Mouse (Mus musculus) megakaryocyte, adult 5-6 weeks (primary cell): ENCODE results near the gene Pglyrp1. TPM values are rescaled to one million over a fixed set of nuclear protein-coding genes. Genes with fewer than 3 reads are reported as not detected.
"Not testable (repeated sequence)": the region's sequence is repeated elsewhere in the genome, so short reads cannot be mapped to it uniquely, and the experiment has no call there.

ENCODE experiments used
- ATAC-seq: 2 replicates; pipeline ENCODE4 v1.8.0; 2016; ENCODE audit warnings: mild to moderate bottlenecking, inconsistent platforms; ENCODE audit not compliant: poor library complexity, severe bottlenecking
- total RNA-seq, 2 experiments: library from RNA; stranded (forward) in 1 of 2; stranded (reverse) in 1 of 2; fragments of 153-499, 151-499 nt in 1 of 2; fragments of 221-1000, 200-1000 nt in 1 of 2; gene quantifications; 2 replicates each; pipeline versions ENCODE4 v1.2.3 to v1.2.4; 2015 to 2017

The Pglyrp1 gene
- 492 and 634 TPM in 2 replicates for total RNA-seq (2015)
- 78.5 and 108 TPM in 2 replicates for total RNA-seq (2017)

DNA sequence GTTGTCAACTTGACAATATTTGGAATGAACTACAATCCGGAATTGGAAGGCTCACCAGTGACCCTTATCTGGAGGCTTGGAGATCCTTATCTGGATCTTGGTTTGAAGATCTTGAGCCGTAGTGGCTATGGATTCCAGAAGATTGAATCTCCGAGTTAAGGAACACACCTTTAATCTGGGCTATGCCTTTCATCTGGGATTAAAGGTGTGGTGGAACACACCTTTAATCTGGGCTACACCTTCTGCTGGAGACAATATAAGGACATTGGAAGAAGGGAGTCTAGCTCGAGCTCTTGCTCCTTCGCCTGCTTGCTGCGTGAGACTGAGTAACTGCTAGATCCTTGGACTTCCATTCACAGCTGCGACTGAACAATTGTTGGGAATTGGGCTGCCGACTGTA, at the start of gene Pglyrp1:
Pglyrp1 (plus strand) TSS at position 301 of the 400 bp plus-strand sequence.
- not testable (repeated sequence) for ATAC-seq

DNA sequence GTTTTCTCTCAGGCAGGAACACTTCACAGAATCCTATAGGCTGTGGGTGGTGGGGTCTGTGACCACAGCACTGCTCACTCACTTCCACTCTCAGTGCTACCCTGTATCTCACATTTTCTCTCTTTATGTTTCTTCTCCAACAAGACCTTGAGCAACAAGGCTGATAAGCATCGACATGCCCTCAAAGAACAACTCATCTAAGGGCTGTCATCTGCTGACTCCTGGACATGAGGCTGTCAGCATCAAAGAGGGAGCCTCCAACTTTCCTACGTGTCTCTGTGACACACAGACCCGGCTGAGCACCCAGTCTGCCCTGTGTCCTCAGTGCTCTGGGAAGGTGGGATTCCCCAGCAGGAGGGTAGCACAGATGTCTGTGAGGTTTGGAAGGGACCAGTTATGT, 49.6 kb upstream of the Pglyrp1 start, which contains the start of gene Psg17:
Psg17 (minus strand) TSS at position 101 of the 400 bp plus-strand sequence.
- no peak for ATAC-seq

DNA sequence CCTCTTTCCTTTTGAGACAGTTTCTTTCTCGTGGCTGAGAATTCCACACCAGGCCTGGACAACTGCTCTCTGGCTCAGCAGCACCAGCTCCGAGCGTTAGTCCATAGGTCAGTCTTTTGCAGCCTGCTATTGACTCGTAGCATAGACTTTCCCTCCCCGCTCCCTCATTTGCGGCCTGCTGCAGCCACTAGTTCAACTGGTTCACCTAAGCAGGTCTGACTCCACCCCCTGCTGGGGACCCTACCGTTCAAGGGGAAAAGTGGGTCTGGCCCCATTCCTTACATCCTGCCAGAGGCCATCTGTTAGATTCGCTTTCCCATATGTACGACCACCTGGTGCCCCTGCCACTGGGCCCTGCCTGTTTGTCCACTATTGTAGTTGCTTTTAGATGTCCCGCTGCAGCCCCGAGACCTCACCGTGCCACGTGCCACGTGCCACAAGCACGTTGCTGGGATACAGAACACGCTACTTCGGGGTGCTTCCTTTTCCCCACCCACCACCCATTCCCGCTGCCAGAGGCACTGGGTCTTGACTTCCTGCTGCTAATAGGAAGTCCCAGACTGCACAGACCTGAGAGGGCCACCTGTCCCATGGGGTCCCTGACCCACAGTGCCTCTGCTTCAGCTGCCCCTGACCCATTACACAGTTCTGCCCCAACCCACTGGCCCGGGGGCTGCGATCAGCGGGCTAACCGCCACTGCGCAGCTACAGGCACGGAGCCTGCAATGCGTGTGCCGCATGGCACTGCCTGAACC, 43.2 kb upstream of the Pglyrp1 start:
- ATAC-seq = no peak

DNA sequence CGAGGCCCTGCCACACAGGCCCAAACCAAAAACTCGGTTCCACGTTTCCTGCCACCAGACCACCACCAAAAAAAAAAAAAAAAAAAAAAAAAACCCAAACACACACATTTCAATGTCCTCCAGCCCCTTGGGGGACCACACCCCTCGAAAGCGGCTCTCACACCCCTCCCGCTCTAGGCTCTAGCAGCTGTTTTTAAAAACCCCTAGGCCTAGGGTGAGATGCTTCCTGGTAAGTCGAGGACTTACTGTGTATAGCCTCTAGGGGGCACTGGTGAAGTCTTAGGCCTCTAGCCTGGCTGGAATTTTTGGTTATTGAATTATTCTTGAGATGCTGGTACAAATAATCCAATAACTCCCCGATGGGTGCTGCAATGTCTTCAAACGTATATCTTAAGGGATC, 42.5 kb upstream of the Pglyrp1 start:
- ATAC-seq = peak; percentile 43; the same call in 1 of the 2 replicates

DNA sequence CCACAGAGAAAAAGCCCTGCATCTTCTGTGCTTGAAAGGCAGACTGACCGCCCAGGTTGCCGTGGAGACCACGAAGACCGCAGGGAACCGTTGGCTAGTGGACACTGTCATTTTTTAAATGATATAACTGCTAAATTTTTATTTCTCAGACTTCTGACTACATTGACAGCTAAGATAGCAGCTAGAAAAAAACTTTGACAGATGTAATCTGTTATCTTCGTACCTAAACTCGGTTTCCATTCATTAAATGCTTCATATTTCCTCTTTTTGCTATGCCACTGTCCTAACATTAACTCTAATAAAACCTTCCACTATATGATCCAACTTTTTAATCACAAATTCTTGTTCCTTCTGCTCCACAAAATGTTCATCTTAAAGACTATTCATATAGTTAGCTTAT, 41.6 kb upstream of the Pglyrp1 start:
- ATAC-seq = no peak

DNA sequence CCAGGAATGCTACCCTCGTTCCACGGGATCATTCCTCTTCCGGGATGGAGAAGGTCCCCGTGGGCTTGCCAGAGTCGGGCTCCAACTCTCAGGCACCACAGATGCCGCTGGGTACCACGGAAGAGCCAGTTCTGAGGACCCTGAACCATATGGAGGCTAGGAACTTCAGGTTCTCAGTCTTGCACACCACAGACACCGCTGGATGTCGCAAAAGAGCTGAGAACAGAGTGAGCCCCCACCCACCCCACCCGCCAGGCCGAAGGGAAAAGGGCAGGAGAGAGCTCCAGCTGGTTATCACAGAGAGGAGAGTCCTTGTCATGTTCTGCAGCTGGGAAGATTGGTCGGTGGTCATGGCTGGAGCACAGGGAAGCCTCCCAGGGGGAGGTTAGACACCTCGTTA, 38.8 kb upstream of the Pglyrp1 start:
- no peak for ATAC-seq

DNA sequence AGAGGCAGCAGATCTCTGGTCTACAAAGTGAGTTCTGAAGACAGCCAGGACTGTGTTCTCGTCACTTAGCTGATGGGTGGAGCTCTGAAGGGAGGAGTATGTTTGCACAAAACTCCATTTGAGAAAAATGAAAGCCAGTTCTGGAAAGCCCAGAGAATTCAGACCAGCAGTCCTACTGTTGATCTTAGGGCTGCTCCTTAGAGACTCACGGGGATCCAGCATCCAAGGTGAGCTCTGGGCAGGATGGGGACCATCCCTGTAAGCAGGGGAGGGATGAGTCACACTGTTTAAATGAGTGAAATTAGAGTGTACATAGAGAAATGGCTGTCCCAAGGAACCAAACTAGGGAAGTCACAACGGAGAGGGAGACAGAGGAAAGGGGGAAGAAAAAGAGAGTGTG, 31.3 kb upstream of the Pglyrp1 start, which contains the start of gene Mill2:
Mill2 (plus strand) TSS at position 102 of the 400 bp plus-strand sequence.
- no peak for ATAC-seq

DNA sequence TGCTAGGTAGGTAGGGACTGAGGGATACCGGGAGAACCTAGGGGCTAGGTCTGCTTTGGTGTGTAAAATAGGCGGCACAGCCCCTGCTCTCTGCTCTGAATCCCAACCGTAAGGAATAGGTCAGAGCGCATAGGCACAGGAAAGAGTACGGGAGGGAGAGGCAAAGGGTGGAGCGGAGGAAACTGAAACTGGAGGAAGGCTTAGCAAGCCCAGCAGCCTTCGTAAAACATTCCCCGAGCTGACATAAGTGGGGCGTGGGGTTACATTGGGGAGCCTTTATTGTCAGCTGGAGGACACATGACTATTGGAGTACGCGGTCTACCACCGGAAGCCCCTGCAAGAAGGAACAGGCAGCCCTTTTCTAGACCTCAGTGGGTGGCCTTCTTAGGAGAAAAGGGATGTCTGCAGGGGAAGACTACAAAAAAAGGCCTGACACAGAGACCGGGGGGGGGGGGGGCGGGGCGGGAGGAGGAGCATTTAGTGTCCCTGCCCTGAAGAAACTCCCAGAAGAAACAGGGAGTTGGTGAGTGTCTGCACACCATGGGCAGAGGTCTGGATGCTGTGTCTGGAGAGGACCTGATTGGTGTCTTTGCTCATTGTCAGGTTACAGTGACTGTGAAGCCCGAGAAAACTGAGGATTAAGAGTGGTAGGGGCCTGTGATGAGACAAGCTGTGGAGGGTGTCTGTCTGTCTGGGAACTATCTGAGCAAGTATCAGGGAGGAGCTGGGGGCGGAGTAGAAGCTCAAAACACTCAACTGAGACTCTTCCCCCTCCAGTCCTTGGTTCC, 30.6 kb upstream of the Pglyrp1 start:
- peak; percentile 79 for ATAC-seq

DNA sequence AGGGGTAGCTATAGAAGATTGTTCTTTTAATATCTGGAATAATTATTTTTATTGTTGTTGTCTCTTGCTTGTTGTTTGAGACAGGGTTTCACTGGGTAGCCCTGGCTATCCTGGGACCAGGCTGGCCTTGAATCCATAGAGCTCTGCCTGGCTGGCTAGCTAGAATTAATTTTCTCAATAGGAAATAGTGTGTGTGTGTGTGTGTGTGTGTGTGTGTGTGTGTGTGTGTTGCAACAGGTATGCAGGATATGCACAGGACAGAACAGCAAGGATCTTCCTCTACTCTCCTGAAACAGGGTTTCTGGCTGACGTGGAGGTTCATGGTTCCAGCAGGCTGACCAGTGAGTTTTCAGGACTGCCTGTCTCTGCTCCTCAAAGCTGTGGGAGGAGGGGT, 30.0 kb upstream of the Pglyrp1 start:
- no peak for ATAC-seq

DNA sequence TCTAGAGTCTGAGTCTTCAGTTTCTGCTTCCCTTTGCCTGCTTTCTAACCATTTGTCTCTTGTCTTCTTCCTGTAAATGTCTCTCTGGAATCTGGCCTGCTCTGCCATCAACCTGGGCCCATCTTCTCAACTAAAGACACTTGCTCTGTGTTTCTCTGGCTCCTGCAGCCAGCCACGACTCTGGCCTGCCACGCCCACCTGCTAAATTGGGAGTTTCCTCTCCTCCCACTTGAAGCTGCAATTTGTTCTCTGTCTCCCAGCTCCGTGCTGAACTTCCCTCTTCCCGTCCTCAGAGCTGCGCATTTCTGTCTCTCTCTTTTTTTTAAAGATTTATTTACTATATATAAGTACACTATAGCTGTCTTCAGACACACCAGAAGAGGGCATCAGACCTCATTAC, 26.3 kb upstream of the Pglyrp1 start:
- ATAC-seq = no peak

DNA sequence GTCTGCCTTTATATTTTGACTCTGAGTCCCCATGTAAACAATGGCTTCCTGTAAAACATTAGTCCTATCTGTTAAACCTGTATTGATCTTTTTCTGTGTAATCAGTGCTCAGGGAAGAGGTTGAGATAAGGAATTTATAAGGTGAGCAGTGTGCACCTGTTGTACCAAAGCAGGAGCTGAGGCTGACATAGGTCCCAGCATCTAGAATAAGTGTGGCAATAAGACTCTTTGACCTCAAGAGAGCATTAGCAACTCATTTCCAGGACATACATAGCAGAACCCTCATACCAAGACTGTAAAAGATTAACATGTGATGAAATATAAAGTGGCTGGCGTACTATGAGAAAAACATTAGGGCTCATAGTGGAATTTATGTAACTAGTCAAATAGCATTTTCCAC, 22.7 kb upstream of the Pglyrp1 start:
- no peak for ATAC-seq

DNA sequence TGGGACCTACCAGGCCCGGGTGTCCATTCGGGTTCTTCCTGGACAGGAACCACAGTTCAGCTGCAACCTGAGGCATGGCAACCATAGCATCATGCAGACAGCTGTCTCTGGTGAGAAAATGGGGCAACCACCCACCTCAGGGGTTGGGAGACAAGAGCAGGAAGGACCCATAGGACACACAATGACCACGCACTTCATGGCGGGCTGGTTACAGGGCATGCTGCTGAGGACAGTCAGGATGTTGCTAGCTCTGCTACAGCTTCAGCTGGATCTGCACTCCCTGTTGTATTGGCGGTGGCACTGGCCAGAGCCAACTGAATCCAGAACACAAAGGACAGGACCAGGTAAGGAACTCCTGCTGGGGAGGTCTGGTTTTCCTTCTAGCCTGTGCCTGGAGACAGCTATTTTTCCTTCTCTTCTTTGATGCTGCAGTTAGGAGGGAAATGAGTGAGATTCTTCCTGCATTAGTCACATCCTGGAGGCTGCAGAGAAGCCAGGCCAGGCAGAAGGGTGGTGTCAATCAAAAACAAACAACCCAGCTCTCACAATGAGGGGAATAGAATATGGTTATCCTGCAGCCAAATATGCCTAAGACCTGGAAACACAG, 12.7 kb upstream of the Pglyrp1 start:
- ATAC-seq = no peak

DNA sequence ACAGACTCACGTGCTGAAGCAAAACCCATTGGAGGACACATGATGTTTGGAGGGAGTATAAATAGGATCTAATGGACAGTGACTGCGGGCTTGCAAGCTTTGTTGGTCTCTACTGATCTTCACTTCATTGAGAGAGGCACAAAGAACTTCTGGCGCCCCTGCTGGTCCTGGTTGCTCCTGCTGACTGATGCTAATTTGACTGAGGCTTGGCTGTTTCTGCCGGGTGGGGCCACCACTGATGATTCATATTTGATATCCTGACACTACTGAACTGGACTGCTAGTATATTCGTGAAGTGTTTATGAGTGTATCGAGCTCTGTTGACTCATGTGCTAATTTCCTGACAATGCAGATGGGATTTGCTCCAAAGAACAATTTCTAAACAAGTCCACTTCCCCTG, 8.3 kb upstream of the Pglyrp1 start:
- ATAC-seq = no peak

DNA sequence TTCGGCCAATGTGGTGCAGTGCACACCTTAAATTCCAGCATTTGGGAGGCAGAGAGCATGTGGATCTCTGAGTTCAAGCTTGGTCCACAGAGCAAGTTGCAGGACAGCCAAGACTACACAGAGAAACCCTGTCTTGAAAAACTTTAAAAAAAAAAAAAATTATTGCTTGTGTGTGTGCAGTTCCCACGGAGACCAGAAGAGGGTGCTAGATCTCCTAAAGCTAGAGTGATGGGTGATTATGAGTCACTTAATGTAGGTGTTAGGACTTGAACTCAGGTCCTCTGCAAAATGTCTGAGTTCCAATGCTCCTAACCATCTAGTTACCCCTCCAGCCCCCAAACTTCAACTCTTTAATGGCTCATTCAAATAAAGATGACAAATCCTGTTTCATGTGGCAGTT, 2.6 kb upstream of the Pglyrp1 start:
- ATAC-seq = no peak

DNA sequence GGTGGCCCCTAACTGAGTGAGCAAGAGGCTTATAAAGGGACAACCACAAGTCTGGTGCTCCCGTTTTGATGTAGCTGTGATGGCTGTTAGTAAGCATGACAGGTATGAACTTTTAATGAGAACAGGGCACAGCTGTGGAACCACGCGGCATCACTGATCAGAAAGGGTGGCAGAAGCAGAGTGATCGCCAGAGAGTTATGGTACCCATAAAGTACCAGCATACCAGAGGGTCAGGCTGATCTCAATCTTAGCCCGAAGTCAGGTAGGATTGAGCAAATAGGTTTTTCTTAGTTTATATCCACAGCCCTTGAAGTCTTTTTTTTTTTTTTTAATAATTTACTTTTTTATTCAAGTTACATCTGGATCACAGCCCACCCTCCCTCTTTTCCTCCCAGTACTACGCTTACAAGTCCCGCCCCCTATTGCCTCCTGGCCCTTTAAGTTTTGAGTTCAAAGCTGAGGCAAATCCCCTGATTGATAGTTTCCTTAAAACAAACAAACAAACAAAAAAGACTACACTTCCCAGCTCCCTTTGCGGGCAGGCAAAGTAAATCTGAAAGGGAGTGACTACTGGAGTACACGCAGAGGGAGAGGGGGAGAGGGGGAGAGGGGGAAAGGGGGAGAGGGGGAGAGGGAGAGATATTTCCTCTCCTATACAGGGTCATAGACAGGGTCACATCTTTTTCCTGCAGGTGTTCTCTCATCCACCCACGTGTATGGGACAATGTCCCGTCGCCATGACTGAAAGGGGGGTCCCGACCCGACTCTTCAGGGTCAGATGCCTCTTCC, 1.1 kb downstream of the Pglyrp1 start:
- no peak for ATAC-seq

DNA sequence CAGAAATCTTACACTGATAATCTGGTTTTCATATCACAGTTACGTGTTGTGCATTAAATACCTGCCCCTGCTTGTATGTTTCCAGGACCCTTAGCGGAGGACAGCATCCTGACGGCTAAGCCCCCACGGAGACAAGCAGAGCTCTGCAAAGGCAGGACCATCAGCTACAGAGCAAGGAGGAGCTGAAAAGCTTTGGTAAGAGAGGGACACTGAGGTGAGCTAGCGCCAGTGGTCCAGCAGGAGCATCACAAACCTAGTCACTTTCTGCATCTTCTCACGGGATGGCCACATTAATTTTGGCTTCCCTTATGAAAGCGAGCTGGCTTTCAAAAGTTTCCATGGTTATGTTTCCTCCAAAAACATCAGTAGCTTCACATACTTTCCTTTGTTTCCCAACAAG, 1.7 kb downstream of the Pglyrp1 start:
- ATAC-seq = peak; percentile 14; the same call in 1 of the 2 replicates

DNA sequence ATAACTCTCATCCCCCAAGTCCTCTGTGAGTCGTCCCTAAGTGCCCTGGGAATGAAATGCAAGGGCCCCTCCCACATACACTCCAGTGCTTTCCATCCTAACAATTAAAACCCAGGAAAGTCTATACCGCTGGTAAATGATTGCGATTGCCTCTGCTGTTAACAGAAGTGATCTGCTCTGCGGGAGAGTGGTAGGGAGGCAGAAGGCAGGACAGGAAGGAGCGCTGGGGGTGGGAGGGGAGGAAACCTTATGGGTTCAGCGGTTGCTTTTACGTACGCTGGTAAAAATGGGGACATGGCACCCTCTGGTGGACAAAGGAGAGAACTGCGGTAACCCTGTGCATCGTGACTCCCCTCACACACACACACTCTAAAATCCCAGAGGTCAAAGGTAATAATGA, 2.1 kb downstream of the Pglyrp1 start:
- ATAC-seq = peak; percentile 99

DNA sequence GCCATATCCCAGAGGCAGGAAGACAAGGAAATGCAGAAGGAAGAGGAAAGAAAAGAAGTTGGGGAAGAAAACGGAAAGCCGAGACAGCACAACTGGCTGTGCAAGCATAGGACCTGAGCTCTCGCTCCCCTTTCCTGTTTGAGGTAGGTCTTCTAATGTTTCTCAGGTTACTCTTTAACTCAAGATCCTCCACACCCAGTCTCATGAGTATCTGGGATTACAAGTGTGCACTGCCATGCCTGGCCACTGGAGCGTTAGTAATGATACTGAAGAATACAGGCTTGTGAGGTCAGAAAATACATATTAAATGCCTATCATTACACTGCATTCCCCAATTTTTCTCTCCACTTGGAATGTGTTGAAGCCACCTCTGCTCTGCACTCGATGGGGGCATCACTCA, 4.2 kb downstream of the Pglyrp1 start:
- ATAC-seq = no peak

DNA sequence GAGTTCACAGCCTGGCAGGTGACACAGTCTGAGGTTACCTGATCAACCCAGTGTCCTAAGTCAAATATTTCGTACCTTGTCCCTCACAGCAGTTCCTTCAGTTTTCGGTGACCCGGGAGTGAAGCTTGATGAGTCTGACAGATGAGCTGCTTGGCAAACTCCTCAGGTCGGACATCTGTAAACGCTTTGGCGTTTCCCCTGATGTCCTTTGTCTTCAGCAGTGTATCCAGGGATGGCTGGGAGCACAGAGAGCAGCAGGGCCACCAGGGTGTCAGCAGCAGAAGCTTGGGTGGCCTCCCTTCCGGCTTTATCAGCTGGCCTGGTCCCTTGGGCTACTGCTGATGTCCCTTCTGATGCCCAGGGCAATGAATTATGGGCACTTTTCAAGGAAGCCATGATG, 7.6 kb downstream of the Pglyrp1 start:
- ATAC-seq = no peak

DNA sequence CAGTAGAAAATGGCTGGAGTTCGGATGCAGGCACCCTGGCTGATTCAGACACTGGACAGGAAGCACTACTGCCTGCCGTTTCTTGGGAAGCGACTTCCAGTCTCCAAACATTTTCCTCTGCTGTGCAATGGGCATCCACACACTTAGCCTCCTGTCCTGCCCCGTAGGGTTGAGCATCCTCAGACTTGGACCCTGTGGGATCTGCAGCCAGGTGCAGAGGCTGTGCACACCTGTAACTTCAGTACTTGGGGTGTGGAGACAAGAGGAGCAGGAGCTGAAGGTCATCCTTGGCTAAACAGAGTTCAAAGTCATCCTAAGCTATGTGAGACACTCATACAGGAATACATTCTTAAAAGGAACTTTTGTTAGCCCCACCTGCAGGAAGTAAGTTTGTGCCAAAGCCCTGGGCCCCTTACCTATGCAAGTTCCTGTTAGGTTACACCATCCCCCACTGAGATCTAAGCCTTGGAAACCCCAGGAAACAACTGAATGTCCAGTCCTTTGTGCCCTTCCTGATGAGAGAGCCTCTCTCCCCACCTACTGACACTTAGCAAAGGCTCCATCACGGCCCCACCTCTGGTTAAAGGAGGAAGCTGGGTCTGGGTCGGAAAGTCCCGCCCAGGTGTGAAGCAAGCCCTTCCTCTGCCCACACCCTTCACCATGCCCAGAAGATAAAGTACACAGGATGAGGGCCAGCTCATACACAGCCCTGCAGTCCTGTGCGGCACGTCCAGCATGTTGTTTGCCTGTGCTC, 13.0 kb downstream of the Pglyrp1 start:
- ATAC-seq = peak; percentile 93
